In genomic region chr10:42488606-42489296, GRCm38 (mm10) we compare ENCODE assay signal across 14 mouse cellular contexts. TPM values are rescaled to one million over a fixed set of nuclear protein-coding genes. Genes with fewer than 3 reads are reported as not detected.
DNase-seq lines count a peak whose midpoint lies in the region; ATAC-seq and TF ChIP-seq lines count a peak whose summit lies in the region.
"Had no signal": no experiment of that assay in that cellular context is flagged by ENCODE, and none has a peak within 500 bp of the region (broad histone marks: within the 10 kb centered on the region; RNA-seq: fewer than 3 reads in every experiment).

No protein-coding gene starts in this region.

- no peaks in the 10 kb centered on the region for H3K27me3 ChIP-seq in kidney, postnatal 0 days (ENCODE audit: insufficient read depth, low read length)
- H3K27me3 ChIP-seq in embryonic facial prominence, embryonic 10.5 days (replicated peaks; ENCODE audit: low read depth, poor library complexity, severe bottlenecking): no peaks in the 10 kb centered on the region
- H3K27me3 ChIP-seq in hindbrain, embryonic 13.5 days: no peaks in the 10 kb centered on the region
- H3K27me3 ChIP-seq: neural tube, embryonic 15.5 days had no signal

- no peaks in the 10 kb centered on the region for H3K4me1 ChIP-seq in kidney, postnatal 0 days (replicated peaks; ENCODE audit: insufficient read depth, low read length)
- peaks cover 8% of the 10 kb centered on the region for H3K4me1 ChIP-seq in embryonic facial prominence, embryonic 10.5 days
- H3K4me1 ChIP-seq in hindbrain, embryonic 13.5 days (replicated peaks): no peaks in the 10 kb centered on the region
- H3K4me1 ChIP-seq: neural tube, embryonic 15.5 days had no signal

- DNase-seq in kidney, postnatal 0 days (ENCODE audit: low spot score): peak; percentile 65
- DNase-seq in kidney, adult 18-20 months: no peak
- DNase-seq in embryo, embryonic 10 days (ENCODE audit: low spot score): peak; percentile 49
- peak; percentile 16 for DNase-seq in embryonic facial prominence, embryonic 10.5 days (ENCODE audit: low spot score)
- DNase-seq in gastrocnemius, postnatal 14 days: no peak
- DNase-seq: cerebellum, adult 18-20 months; heart, adult 11 months; kidney, adult 11 months; right cerebral cortex, postnatal 25 days; thymus, postnatal 36 days had no signal

- no peak for ATAC-seq in kidney, postnatal 0 days (replicated peaks; ENCODE audit: low FRiP score, low read depth)
- peak; percentile 52; the same call in 1 of the 2 replicates for ATAC-seq in megakaryocyte-erythroid progenitor cell, adult 5-6 weeks (replicated peaks; ENCODE audit: low FRiP score, low TSS enrichment, poor library complexity, severe bottlenecking)
- ATAC-seq in hindbrain, embryonic 13.5 days (ENCODE audit: low FRiP score): no peak

- H3K36me3 ChIP-seq in kidney, postnatal 0 days (ENCODE audit: insufficient read depth, low read length): no peaks in the 10 kb centered on the region
- H3K36me3 ChIP-seq in embryonic facial prominence, embryonic 10.5 days (replicated peaks): no peaks in the 10 kb centered on the region
- H3K36me3 ChIP-seq in hindbrain, embryonic 13.5 days: no peaks in the 10 kb centered on the region
- H3K36me3 ChIP-seq: neural tube, embryonic 15.5 days had no signal

- TF ChIP-seq CTCF in kidney, postnatal 0 days (IDR thresholded peaks at IDR 0.05; ENCODE audit: low read depth): no peak

- no peak overlapping the region for H3K9ac ChIP-seq in kidney, postnatal 0 days (ENCODE audit: low read depth, low read length)
- H3K9ac ChIP-seq in hindbrain, embryonic 13.5 days: no peak overlapping the region
- H3K9ac ChIP-seq: liver, embryonic 14.5 days; neural tube, embryonic 15.5 days had no signal

- intact Hi-C loops in gastrocnemius, postnatal 14 days (cut with DNase I; ENCODE audit: low total_unique reads): no loop called here

- H3K27ac ChIP-seq in kidney, postnatal 0 days: no peak overlapping the region
- H3K27ac ChIP-seq in embryonic facial prominence, embryonic 10.5 days (replicated peaks): peak overlapping the region; percentile 48; the same call in 1 of the 2 replicates
- H3K27ac ChIP-seq in hindbrain, embryonic 13.5 days: no peak overlapping the region
- H3K27ac ChIP-seq: liver, embryonic 14.5 days; neural tube, embryonic 15.5 days had no signal

- 21% methylated on average over 8 of the region's 8 CpGs for WGBS in kidney, postnatal 0 days
- 30% methylated on average over 8 of the region's 8 CpGs for WGBS in embryonic facial prominence, embryonic 10.5 days
- 38% methylated on average over 8 of the region's 8 CpGs for WGBS in hindbrain, embryonic 13.5 days

- H3K9me3 ChIP-seq in kidney, postnatal 0 days (replicated peaks; ENCODE audit: low read length): no peaks in the 10 kb centered on the region
- no peaks in the 10 kb centered on the region for H3K9me3 ChIP-seq in embryonic facial prominence, embryonic 10.5 days
- H3K9me3 ChIP-seq in hindbrain, embryonic 13.5 days: no peaks in the 10 kb centered on the region
- H3K9me3 ChIP-seq: neural tube, embryonic 15.5 days had no signal

- H3K4me3 ChIP-seq in kidney, postnatal 0 days (replicated peaks; ENCODE audit: low read depth, low read length): no peak overlapping the region
- no peak overlapping the region for H3K4me3 ChIP-seq in embryonic facial prominence, embryonic 10.5 days
- no peak overlapping the region for H3K4me3 ChIP-seq in hindbrain, embryonic 13.5 days
- H3K4me3 ChIP-seq: neural tube, embryonic 15.5 days had no signal

- H3K4me2 ChIP-seq in kidney, postnatal 0 days (ENCODE audit: low read length): no peak overlapping the region
- H3K4me2 ChIP-seq in hindbrain, embryonic 13.5 days: no peak overlapping the region
- H3K4me2 ChIP-seq: neural tube, embryonic 15.5 days had no signal

RNA-seq across cellular contexts. Expression of gene Afg1l, which starts 10.4 kb away (rescaled TPM):
- 8.3 and 9.6 TPM in 2 replicates for polyA plus RNA-seq in kidney, postnatal 0 days (2015; fragmentation: Nextera tagmentation; extraction: Ambion mirVana)
- 4.7 and 5.0 TPM in 2 replicates for polyA plus RNA-seq in embryonic facial prominence, embryonic 10.5 days (2016; fragmentation: Nextera tagmentation; extraction: Ambion mirVana)
- 3.4 and 5.9 TPM in 2 replicates for total RNA-seq in megakaryocyte-erythroid progenitor cell, adult 5-6 weeks (2014; fragmentation: Nextera tagmentation)
- 5.0 and 8.9 TPM in 2 replicates for total RNA-seq in megakaryocyte-erythroid progenitor cell, adult 5-6 weeks (2017)
- total RNA-seq in gastrocnemius, postnatal 14 days (2021): 1 to 10 TPM; 7.8 to 8.6 TPM
- polyA plus RNA-seq in hindbrain, embryonic 13.5 days (2015; fragmentation: Nextera tagmentation; extraction: Ambion mirVana): 6.0 and 6.4 TPM in 2 replicates

RNA-seq across cellular contexts. Expression of gene Snx3, which starts 13.1 kb away (rescaled TPM):
- 326 and 345 TPM in 2 replicates for polyA plus RNA-seq in kidney, postnatal 0 days (2015; fragmentation: Nextera tagmentation; extraction: Ambion mirVana)
- polyA plus RNA-seq in embryonic facial prominence, embryonic 10.5 days (2016; fragmentation: Nextera tagmentation; extraction: Ambion mirVana): 223 and 232 TPM in 2 replicates
- 281 and 293 TPM in 2 replicates for total RNA-seq in megakaryocyte-erythroid progenitor cell, adult 5-6 weeks (2014; fragmentation: Nextera tagmentation)
- 83.3 and 144 TPM in 2 replicates for total RNA-seq in megakaryocyte-erythroid progenitor cell, adult 5-6 weeks (2017)
- 100 to 1,000 TPM; 136 to 153 TPM for total RNA-seq in gastrocnemius, postnatal 14 days (2021)
- polyA plus RNA-seq in hindbrain, embryonic 13.5 days (2015; fragmentation: Nextera tagmentation; extraction: Ambion mirVana): 254 and 272 TPM in 2 replicates

Comparison
In these comparisons a context has a peak if more than half of its experiments do, and no peak if none do; other contexts are left out.
1. DNase-seq: peak in kidney, postnatal 0 days (single experiment), embryo, embryonic 10 days (single experiment) and embryonic facial prominence, embryonic 10.5 days (single experiment); none in kidney, adult 18-20 months (single experiment) and gastrocnemius, postnatal 14 days (single experiment).